Mouse (Mus musculus) forebrain, embryonic 13.5 days (tissue): ENCODE results near the gene A630001G21Rik. TPM values are rescaled to one million over a fixed set of nuclear protein-coding genes. Genes with fewer than 3 reads are reported as not detected.

ENCODE experiments used
- ATAC-seq: fragments of 200-750 bp; cut with Nextera tagmentation; 2 replicates; pipeline ENCODE4 v1.8.0; 2017
- H3K27ac ChIP-seq: fragments of 300-500 bp; sonication (generic); 2 replicates; pipeline ENCODE4 v1.5.1; 2015; ENCODE audit warnings: inconsistent platforms, mild to moderate bottlenecking, moderate library complexity
- H3K27me3 ChIP-seq: fragments of 300-500 bp; sonication (generic); 2 replicates; pipeline ENCODE4 v1.6.1; 2015; ENCODE audit warnings: mild to moderate bottlenecking, inconsistent platforms
- H3K36me3 ChIP-seq: fragments of 300-500 bp; sonication (generic); 2 replicates; pipeline ENCODE4 v1.6.1; 2015; ENCODE audit warnings: mild to moderate bottlenecking, inconsistent platforms; ENCODE audit not compliant: poor library complexity, severe bottlenecking
- H3K4me1 ChIP-seq: fragments of 300-500 bp; sonication (generic); 2 replicates; pipeline ENCODE4 v1.6.1; 2015; ENCODE audit warnings: inconsistent platforms
- H3K4me2 ChIP-seq: fragments of 300-500 bp; sonication (generic); 2 replicates; pipeline ENCODE4 v1.6.1; 2015; ENCODE audit warnings: inconsistent platforms, mild to moderate bottlenecking, moderate library complexity
- H3K4me3 ChIP-seq: fragments of 300-500 bp; sonication (generic); 2 replicates; pipeline ENCODE4 v1.5.1; 2015; ENCODE audit warnings: mild to moderate bottlenecking, inconsistent platforms
- H3K9ac ChIP-seq: fragments of 300-500 bp; sonication (generic); 2 replicates; pipeline ENCODE4 v1.6.1; 2015; ENCODE audit warnings: mild to moderate bottlenecking, inconsistent platforms
- H3K9me3 ChIP-seq: fragments of 300-500 bp; sonication (generic); replicated peaks from 2 replicates; pipeline ENCODE4 v1.6.1; 2016; ENCODE audit warnings: inconsistent platforms
- WGBS: fragments of 180-500 bp; shearing (Covaris S2); methylation state at CpG from one replicate; pipeline ENCODE4 v1.1.7; 2015; 5-methylcytosine and 5-hydroxymethylcytosine counted together
- microRNA-seq: library from miRNA; unstranded; fragments of <30 nt; microRNA quantifications from one replicate; pipeline ENCODE4, GENCODE M21; 2016
- polyA plus RNA-seq: library from polyadenylated mRNA; unstranded; fragments of >200 nt; fragmentation: Nextera tagmentation; extraction: Ambion mirVana; gene quantifications from 2 replicates; pipeline ENCODE4 v1.2.1, GENCODE M21; 2015

A630001G21Rik gene
- polyA plus RNA-seq, 1 experiment from 2014 or later: 0.62 TPM

- Histone ChIP-seq H3K4me1 (no peaks in the 10 kb centered on the region), H3K36me3 (no peaks in the 10 kb centered on the region), H3K9me3 (no peaks in the 10 kb centered on the region), H3K4me3 (no peak overlapping the region), H3K9ac (no peak overlapping the region), H3K27me3 (no peaks in the 10 kb centered on the region), H3K4me2 (no peak overlapping the region), H3K27ac (no peak overlapping the region)
- WGBS: 82% methylated on average over 5 of the region's 5 CpGs
- no peak for ATAC-seq
Observed at GRCm38 (mm10) chr1:85687346-85687745, 91.1 kb downstream of the A630001G21Rik start.

GRCm38 (mm10) chr1:85686666-85687065 is 91.8 kb downstream of the A630001G21Rik start:
- WGBS: 77% methylated on average over 5 of the region's 5 CpGs
- H3K9ac ChIP-seq: no peak overlapping the region
- H3K4me2 ChIP-seq: no peak overlapping the region
- H3K4me1 ChIP-seq: no peaks in the 10 kb centered on the region
- H3K27ac ChIP-seq: no peak overlapping the region
- no peak for ATAC-seq
- H3K9me3 ChIP-seq: no peaks in the 10 kb centered on the region
- H3K4me3 ChIP-seq: no peak overlapping the region
- H3K36me3 ChIP-seq: no peaks in the 10 kb centered on the region
- H3K27me3 ChIP-seq: no peaks in the 10 kb centered on the region

- H3K4me1 ChIP-seq: no peaks in the 10 kb centered on the region
- no peaks in the 10 kb centered on the region for H3K9me3 ChIP-seq
- H3K4me3 ChIP-seq: no peak overlapping the region
- no peaks in the 10 kb centered on the region for H3K36me3 ChIP-seq
- H3K27ac ChIP-seq: no peak overlapping the region
- 75% methylated on average over 4 of the region's 4 CpGs for WGBS
- no peaks in the 10 kb centered on the region for H3K27me3 ChIP-seq
- no peak overlapping the region for H3K9ac ChIP-seq
- no peak overlapping the region for H3K4me2 ChIP-seq
- ATAC-seq: no peak
Observed at GRCm38 (mm10) chr1:85680226-85680625, 98.2 kb downstream of the A630001G21Rik start.

Small RNA genes lying within 50 kb of the gene (microRNA-seq; reads per million reads assigned to microRNA genes)
- gene Gm25472 (not detected), gene Mir8096 (not detected)

Other genes with a start within 250 kb of the A630001G21Rik start
- not detected in 2 replicates for gene G530012D18Rik, start 203.0 kb downstream of the A630001G21Rik start, polyA plus RNA-seq
- gene Sp110, start 179.8 kb downstream of the A630001G21Rik start, polyA plus RNA-seq: 0.26 and 0.56 TPM in 2 replicates
- gene Sp140, start 178.3 kb downstream of the A630001G21Rik start, polyA plus RNA-seq: 0.14 and 0.41 TPM in 2 replicates
- 0.14 and 0.21 TPM in 2 replicates for gene Sp100, start 128.7 kb downstream of the A630001G21Rik start, polyA plus RNA-seq
- 44.9 and 46.2 TPM in 2 replicates for gene Cab39, start 14.8 kb upstream of the A630001G21Rik start, polyA plus RNA-seq
- gene Itm2c, start 115.6 kb upstream of the A630001G21Rik start, polyA plus RNA-seq: 124 and 129 TPM in 2 replicates
- 3.7 and 5.2 TPM in 2 replicates for gene 4933407L21Rik, start 149.8 kb upstream of the A630001G21Rik start, polyA plus RNA-seq
- gene Gpr55, start 182.4 kb upstream of the A630001G21Rik start, polyA plus RNA-seq: 0.08 TPM in 1 of 2 replicates, not detected in the other
- 0.19 TPM in 1 of 2 replicates, not detected in the other for gene Spata3, start 238.2 kb upstream of the A630001G21Rik start, polyA plus RNA-seq